Mouse (Mus musculus): ENCODE data around the gene Coro1c. TPM values are rescaled to one million over a fixed set of nuclear protein-coding genes. Genes with fewer than 3 reads are reported as not detected.

Gene Coro1c
- 157 and 311 TPM in 2 replicates for total RNA-seq (2014; rRNA removed)
- polyA plus RNA-seq (2015; fragmentation: Nextera tagmentation; extraction: Ambion mirVana) = 165 and 171 TPM in 2 replicates

DNA sequence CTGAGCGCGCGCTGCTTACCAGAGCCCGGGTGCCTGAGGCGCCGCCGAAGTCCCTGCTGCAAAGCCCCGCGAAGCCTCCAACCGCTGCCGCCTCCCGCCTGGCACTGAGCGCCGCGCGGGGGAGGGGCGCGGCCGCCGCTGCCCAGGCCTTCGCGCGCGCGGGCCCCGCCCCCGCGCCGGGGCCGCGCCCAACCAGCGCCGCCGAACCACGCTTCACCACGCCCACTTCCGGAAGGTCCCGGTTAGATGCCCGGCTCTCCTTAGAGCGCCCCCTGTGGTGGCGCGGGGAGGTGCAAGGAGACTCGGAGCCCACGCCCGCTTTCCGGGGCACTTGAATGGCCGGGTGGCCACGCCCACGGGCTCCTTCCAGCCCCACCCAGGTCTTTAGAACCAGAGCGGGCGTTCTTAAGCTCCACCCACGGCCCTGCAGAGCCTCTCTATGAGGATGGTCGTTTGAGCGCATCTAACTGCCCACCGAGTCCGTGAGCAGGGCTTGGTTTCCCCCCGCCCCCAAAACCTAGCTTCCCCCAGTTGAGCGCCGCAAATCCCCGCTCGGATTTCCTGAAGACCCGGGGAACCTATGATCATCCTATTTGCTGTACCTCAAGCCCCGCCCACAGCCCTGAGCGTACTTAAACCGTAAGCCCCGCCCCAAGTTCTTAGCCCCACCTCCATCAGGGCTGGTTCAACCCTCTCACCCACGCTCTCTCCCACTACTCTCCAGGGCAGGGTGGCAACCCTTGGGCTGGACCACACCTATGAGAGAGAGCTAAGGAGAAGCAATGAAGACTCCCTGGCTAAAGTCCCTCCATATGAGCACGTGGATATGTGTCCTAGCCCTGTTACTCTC lies at the start of gene Coro1c:
Gene Coro1c, minus strand, starts transcription at position 167 of the 850 bp plus-strand sequence.
- DNase-seq (ENCODE audit: low spot score) (peak; percentile 97), ATAC-seq (ENCODE audit: low FRiP score) (peak; percentile 91)
- Histone ChIP-seq H3K27me3 (ENCODE audit: insufficient read depth, low read length) (no peaks in the 10 kb centered on the region), H3K27ac (ENCODE audit: low read depth, low read length) (peak within 1 kb of the TSS; percentile 93), H3K4me1 (ENCODE audit: insufficient read depth, low read length) (peaks cover 7% of the 10 kb centered on the region), H3K9me3 (ENCODE audit: low read length) (no peaks in the 10 kb centered on the region), H3K4me2 (ENCODE audit: low read depth, low read length, poor library complexity, severe bottlenecking) (peak within 1 kb of the TSS; percentile 77), H3K9ac (replicated peaks; ENCODE audit: low read length, poor library complexity, severe bottlenecking) (peak within 1 kb of the TSS; percentile 95), H3K36me3 (ENCODE audit: insufficient read depth, low read length) (no peaks in the 10 kb centered on the region), H3K4me3 (ENCODE audit: low read depth, low read length) (peak within 1 kb of the TSS; percentile 93)
- peak; percentile 88 for TF ChIP-seq CTCF (IDR thresholded peaks at IDR 0.05)
- 0% methylated on average over 53 of the region's 68 CpGs for WGBS

DNA sequence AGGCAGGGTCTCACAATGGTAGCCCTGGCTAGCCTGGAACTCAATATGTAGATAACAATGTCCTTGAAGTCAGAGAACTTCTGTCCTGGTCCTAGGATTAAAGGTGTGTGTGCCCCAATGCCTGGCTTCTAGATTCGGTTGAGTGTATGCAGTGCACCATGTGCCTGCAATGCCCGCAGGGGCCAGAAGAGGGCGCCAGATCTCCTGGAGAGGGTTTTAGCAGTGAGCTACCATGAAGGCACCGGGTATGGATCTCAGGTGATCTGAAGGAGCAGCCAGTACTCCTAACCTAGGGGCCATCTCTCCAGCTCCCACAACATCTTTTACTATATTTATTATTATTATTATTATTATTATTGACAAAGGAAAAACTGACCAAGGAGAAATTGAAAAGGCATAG lies 48.0 kb upstream of the Coro1c start:
- H3K4me2 ChIP-seq (ENCODE audit: low read depth, low read length, poor library complexity, severe bottlenecking) = no peak overlapping the region
- no peak overlapping the region for H3K9ac ChIP-seq (replicated peaks; ENCODE audit: low read length, poor library complexity, severe bottlenecking)
- DNase-seq (ENCODE audit: low spot score) (peak; percentile 84), ATAC-seq (ENCODE audit: low FRiP score) (0 out of 2 replicates have a peak, but pooled peaks have one; percentile 59)
- H3K9me3 ChIP-seq (ENCODE audit: low read length) = no peaks in the 10 kb centered on the region
- no peak overlapping the region for H3K4me3 ChIP-seq (ENCODE audit: low read depth, low read length)
- peak; percentile 96 for TF ChIP-seq CTCF (IDR thresholded peaks at IDR 0.05)
- 4% methylated on average over 4 of the region's 4 CpGs for WGBS
- H3K27ac ChIP-seq (ENCODE audit: low read depth, low read length) = no peak overlapping the region
- H3K27me3 ChIP-seq (ENCODE audit: insufficient read depth, low read length) = no peaks in the 10 kb centered on the region
- peaks cover 29% of the 10 kb centered on the region for H3K36me3 ChIP-seq (ENCODE audit: insufficient read depth, low read length)
- H3K4me1 ChIP-seq (ENCODE audit: insufficient read depth, low read length) = no peaks in the 10 kb centered on the region

DNA sequence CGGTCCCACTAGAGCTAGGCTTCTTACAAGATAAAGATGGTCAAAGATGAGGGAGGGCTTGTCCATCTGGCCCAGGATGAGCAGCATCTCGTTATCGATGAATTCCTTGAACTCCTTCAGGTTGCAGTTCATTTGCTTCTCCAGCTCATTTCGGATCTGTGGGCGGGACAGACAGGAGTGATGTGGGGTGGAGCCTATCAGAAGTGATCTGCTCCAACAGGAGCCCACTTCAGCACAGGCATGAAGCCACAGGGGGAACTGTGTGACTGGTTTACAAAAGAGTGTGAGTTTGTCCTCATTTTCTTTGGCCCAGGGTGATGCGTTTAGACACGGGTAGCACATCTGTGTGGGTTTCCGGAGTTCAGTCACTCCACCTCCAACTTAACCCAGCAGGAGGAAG lies 47.1 kb upstream of the Coro1c start:
- DNase-seq (ENCODE audit: low spot score) (no peak), ATAC-seq (ENCODE audit: low FRiP score) (no peak)
- no peaks in the 10 kb centered on the region for H3K4me1 ChIP-seq (ENCODE audit: insufficient read depth, low read length)
- H3K4me3 ChIP-seq (ENCODE audit: low read depth, low read length) = no peak overlapping the region
- H3K27me3 ChIP-seq (ENCODE audit: insufficient read depth, low read length) = no peaks in the 10 kb centered on the region
- H3K36me3 ChIP-seq (ENCODE audit: insufficient read depth, low read length) = peaks cover 38% of the 10 kb centered on the region
- H3K4me2 ChIP-seq (ENCODE audit: low read depth, low read length, poor library complexity, severe bottlenecking) = no peak overlapping the region
- H3K27ac ChIP-seq (ENCODE audit: low read depth, low read length) = no peak overlapping the region
- no peaks in the 10 kb centered on the region for H3K9me3 ChIP-seq (ENCODE audit: low read length)
- TF ChIP-seq CTCF (IDR thresholded peaks at IDR 0.05) = no peak
- no peak overlapping the region; the same call in 1 of the 2 replicates for H3K9ac ChIP-seq (replicated peaks; ENCODE audit: low read length, poor library complexity, severe bottlenecking)
- 84% methylated on average over 8 of the region's 8 CpGs for WGBS

- Histone ChIP-seq H3K27me3 (ENCODE audit: insufficient read depth, low read length) (no peaks in the 10 kb centered on the region), H3K27ac (ENCODE audit: low read depth, low read length) (no peak overlapping the region), H3K9ac (replicated peaks; ENCODE audit: low read length, poor library complexity, severe bottlenecking) (no peak overlapping the region; the same call in 1 of the 2 replicates), H3K4me2 (ENCODE audit: low read depth, low read length, poor library complexity, severe bottlenecking) (no peak overlapping the region), H3K9me3 (ENCODE audit: low read length) (no peaks in the 10 kb centered on the region), H3K36me3 (ENCODE audit: insufficient read depth, low read length) (peaks cover 42% of the 10 kb centered on the region), H3K4me3 (ENCODE audit: low read depth, low read length) (no peak overlapping the region), H3K4me1 (ENCODE audit: insufficient read depth, low read length) (no peaks in the 10 kb centered on the region)
- no peak for ATAC-seq (ENCODE audit: low FRiP score)
- 95% methylated on average over 5 of the region's 5 CpGs for WGBS
- DNase-seq (ENCODE audit: low spot score) = no peak
- TF ChIP-seq CTCF (IDR thresholded peaks at IDR 0.05) = no peak
Measured at GRCm38 (mm10) chr5:113955281-113955680, 46.7 kb upstream of the Coro1c start.

DNA sequence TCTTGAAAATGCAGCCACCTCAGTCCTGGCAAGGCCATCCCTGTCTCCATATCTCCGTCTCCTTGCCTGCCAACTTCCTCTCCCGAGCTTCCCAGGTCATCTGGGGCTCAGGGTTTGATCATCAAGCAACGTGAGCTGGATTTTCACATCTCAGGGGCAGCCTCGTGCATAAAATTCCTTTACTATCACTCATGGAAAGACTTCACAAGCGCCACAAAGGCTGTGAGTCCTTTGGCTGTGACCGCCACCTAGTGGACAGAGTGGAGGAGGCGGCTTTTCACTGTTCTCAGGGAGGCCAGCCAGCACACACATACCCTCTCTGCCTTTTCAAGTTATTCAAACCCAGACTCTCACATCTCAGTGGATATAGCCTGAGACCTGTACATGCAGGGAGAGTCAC lies 45.9 kb upstream of the Coro1c start:
- TF ChIP-seq CTCF (IDR thresholded peaks at IDR 0.05) = peak; percentile 98
- Histone ChIP-seq H3K9ac (replicated peaks; ENCODE audit: low read length, poor library complexity, severe bottlenecking) (no peak overlapping the region), H3K27ac (ENCODE audit: low read depth, low read length) (no peak overlapping the region), H3K4me2 (ENCODE audit: low read depth, low read length, poor library complexity, severe bottlenecking) (no peak overlapping the region), H3K36me3 (ENCODE audit: insufficient read depth, low read length) (peaks cover 47% of the 10 kb centered on the region), H3K4me1 (ENCODE audit: insufficient read depth, low read length) (no peaks in the 10 kb centered on the region), H3K4me3 (ENCODE audit: low read depth, low read length) (no peak overlapping the region), H3K27me3 (ENCODE audit: insufficient read depth, low read length) (no peaks in the 10 kb centered on the region), H3K9me3 (ENCODE audit: low read length) (no peaks in the 10 kb centered on the region)
- WGBS = 5% methylated on average over 7 of the region's 7 CpGs
- ATAC-seq (ENCODE audit: low FRiP score) (peak; percentile 64; the same call in 1 of the 2 replicates), DNase-seq (ENCODE audit: low spot score) (peak; percentile 91)

GRCm38 (mm10) chr5:113952519-113952918 lies 44.0 kb upstream of the Coro1c start:
- Histone ChIP-seq H3K9ac (replicated peaks; ENCODE audit: low read length, poor library complexity, severe bottlenecking) (no peak overlapping the region), H3K4me2 (ENCODE audit: low read depth, low read length, poor library complexity, severe bottlenecking) (no peak overlapping the region), H3K27ac (ENCODE audit: low read depth, low read length) (no peak overlapping the region), H3K4me1 (ENCODE audit: insufficient read depth, low read length) (no peaks in the 10 kb centered on the region), H3K9me3 (ENCODE audit: low read length) (no peaks in the 10 kb centered on the region), H3K27me3 (ENCODE audit: insufficient read depth, low read length) (no peaks in the 10 kb centered on the region), H3K4me3 (ENCODE audit: low read depth, low read length) (no peak overlapping the region), H3K36me3 (ENCODE audit: insufficient read depth, low read length) (peaks cover 53% of the 10 kb centered on the region)
- TF ChIP-seq CTCF (IDR thresholded peaks at IDR 0.05) = no peak
- no peak for DNase-seq (ENCODE audit: low spot score)
- 93% methylated on average over 10 of the region's 10 CpGs for WGBS
- ATAC-seq (ENCODE audit: low FRiP score) = no peak

Data from midbrain, postnatal 0 days (tissue).